Mouse (Mus musculus): ENCODE measurements around the gene Pi4k2b. TPM values are rescaled to one million over a fixed set of nuclear protein-coding genes. Genes with fewer than 3 reads are reported as not detected.
"Not testable (repeated sequence)": the region's sequence is repeated elsewhere in the genome, so short reads cannot be mapped to it uniquely, and the experiment has no call there.

The Pi4k2b gene
- polyA plus RNA-seq (2016; fragmentation: Nextera tagmentation; extraction: Ambion mirVana) = 13.3 and 16.5 TPM in 2 replicates

GRCm38 (mm10) chr5:52741391-52742111 is at the start of gene Pi4k2b:
Gene Pi4k2b, plus strand, starts transcription at chr5:52741574.
- WGBS = under 1% methylated on average over 73 of the region's 75 CpGs
- H3K27me3 ChIP-seq (ENCODE audit: low read depth, poor library complexity, severe bottlenecking) = no peaks in the 10 kb centered on the region
- H3K4me3 ChIP-seq = peak within 1 kb of the TSS; percentile 72
- H3K9me3 ChIP-seq (replicated peaks) = no peaks in the 10 kb centered on the region
- H3K27ac ChIP-seq = peak within 1 kb of the TSS; percentile 90
- H3K36me3 ChIP-seq = no peaks in the 10 kb centered on the region
- peaks cover 10% of the 10 kb centered on the region for H3K4me1 ChIP-seq
- peak; percentile 93 for DNase-seq (ENCODE audit: low spot score)

GRCm38 (mm10) chr5:52697291-52697690 is 44.1 kb upstream of the Pi4k2b start:
- Histone ChIP-seq H3K27me3 (ENCODE audit: low read depth, poor library complexity, severe bottlenecking) (no peaks in the 10 kb centered on the region), H3K27ac (no peak overlapping the region), H3K4me1 (no peaks in the 10 kb centered on the region), H3K36me3 (no peaks in the 10 kb centered on the region), H3K4me3 (no peak overlapping the region), H3K9me3 (replicated peaks) (no peaks in the 10 kb centered on the region)
- 96% methylated on average over 1 of the region's 1 CpGs for WGBS
- DNase-seq (ENCODE audit: low spot score) = no peak

GRCm38 (mm10) chr5:52697882-52698440 is 43.4 kb upstream of the Pi4k2b start:
- H3K4me1 ChIP-seq; H3K36me3 ChIP-seq; DNase-seq (ENCODE audit: low spot score); H3K27ac ChIP-seq; H3K27me3 ChIP-seq (ENCODE audit: low read depth, poor library complexity, severe bottlenecking); H3K4me3 ChIP-seq; H3K9me3 ChIP-seq (replicated peaks): not testable (repeated sequence)
- 86% methylated on average over 7 of the region's 7 CpGs for WGBS

GRCm38 (mm10) chr5:52704562-52704961 is 36.8 kb upstream of the Pi4k2b start:
- no peaks in the 10 kb centered on the region for H3K4me1 ChIP-seq
- H3K36me3 ChIP-seq = no peaks in the 10 kb centered on the region
- H3K9me3 ChIP-seq (replicated peaks) = no peaks in the 10 kb centered on the region
- H3K27ac ChIP-seq = no peak overlapping the region
- no peak for DNase-seq (ENCODE audit: low spot score)
- 80% methylated on average over 4 of the region's 4 CpGs for WGBS
- no peak overlapping the region for H3K4me3 ChIP-seq
- H3K27me3 ChIP-seq (ENCODE audit: low read depth, poor library complexity, severe bottlenecking) = no peaks in the 10 kb centered on the region

- Histone ChIP-seq H3K4me3 (no peak overlapping the region), H3K27ac (no peak overlapping the region)
- no peak for DNase-seq (ENCODE audit: low spot score)
These were observed 28.7 kb upstream of the Pi4k2b start for GRCm38 (mm10) chr5:52712704-52713103.

GRCm38 (mm10) chr5:52716742-52717448 is 24.5 kb upstream of the Pi4k2b start:
- H3K4me3 ChIP-seq = no peak overlapping the region
- no peaks in the 10 kb centered on the region for H3K27me3 ChIP-seq (ENCODE audit: low read depth, poor library complexity, severe bottlenecking)
- H3K9me3 ChIP-seq (replicated peaks) = no peaks in the 10 kb centered on the region
- H3K4me1 ChIP-seq = no peaks in the 10 kb centered on the region
- H3K27ac ChIP-seq = no peak overlapping the region
- DNase-seq (ENCODE audit: low spot score) = no peak
- no peaks in the 10 kb centered on the region for H3K36me3 ChIP-seq
- 69% methylated on average over 5 of the region's 5 CpGs for WGBS

More at GRCm38 (mm10) chr5:52712704-52713103, 28.7 kb upstream of the Pi4k2b start:
- H3K4me1 ChIP-seq = no peaks in the 10 kb centered on the region
- H3K9me3 ChIP-seq (replicated peaks) = no peaks in the 10 kb centered on the region
- no peaks in the 10 kb centered on the region for H3K27me3 ChIP-seq (ENCODE audit: low read depth, poor library complexity, severe bottlenecking)
- no peaks in the 10 kb centered on the region for H3K36me3 ChIP-seq

GRCm38 (mm10) chr5:52721003-52721402 is 20.4 kb upstream of the Pi4k2b start:
- Histone ChIP-seq H3K27me3 (ENCODE audit: low read depth, poor library complexity, severe bottlenecking) (no peaks in the 10 kb centered on the region), H3K27ac (no peak overlapping the region), H3K4me1 (no peaks in the 10 kb centered on the region), H3K36me3 (no peaks in the 10 kb centered on the region), H3K9me3 (replicated peaks) (no peaks in the 10 kb centered on the region), H3K4me3 (no peak overlapping the region)
- WGBS = 91% methylated on average over 8 of the region's 8 CpGs
- no peak for DNase-seq (ENCODE audit: low spot score)

- no peak overlapping the region for H3K27ac ChIP-seq
- no peaks in the 10 kb centered on the region for H3K36me3 ChIP-seq
- DNase-seq (ENCODE audit: low spot score) = no peak
- no peaks in the 10 kb centered on the region for H3K4me1 ChIP-seq
- H3K4me3 ChIP-seq = no peak overlapping the region
- H3K27me3 ChIP-seq (ENCODE audit: low read depth, poor library complexity, severe bottlenecking) = no peaks in the 10 kb centered on the region
- WGBS = 83% methylated on average over 5 of the region's 5 CpGs
- no peaks in the 10 kb centered on the region for H3K9me3 ChIP-seq (replicated peaks)
These were observed 13.6 kb upstream of the Pi4k2b start for GRCm38 (mm10) chr5:52727747-52728146.

GRCm38 (mm10) chr5:52732811-52733210 is 8.6 kb upstream of the Pi4k2b start:
- Histone ChIP-seq H3K27me3 (ENCODE audit: low read depth, poor library complexity, severe bottlenecking) (no peaks in the 10 kb centered on the region), H3K4me1 (no peaks in the 10 kb centered on the region), H3K36me3 (no peaks in the 10 kb centered on the region), H3K27ac (no peak overlapping the region), H3K4me3 (no peak overlapping the region), H3K9me3 (replicated peaks) (no peaks in the 10 kb centered on the region)
- DNase-seq (ENCODE audit: low spot score) = no peak
- WGBS = 75% methylated on average over 4 of the region's 4 CpGs

- Histone ChIP-seq H3K27ac (no peak overlapping the region), H3K27me3 (ENCODE audit: low read depth, poor library complexity, severe bottlenecking) (no peaks in the 10 kb centered on the region), H3K9me3 (replicated peaks) (no peaks in the 10 kb centered on the region), H3K36me3 (no peaks in the 10 kb centered on the region), H3K4me1 (no peaks in the 10 kb centered on the region), H3K4me3 (no peak overlapping the region)
- no peak for DNase-seq (ENCODE audit: low spot score)
- 83% methylated on average over 3 of the region's 3 CpGs for WGBS
These were observed 5.3 kb upstream of the Pi4k2b start for GRCm38 (mm10) chr5:52736046-52736445.

- 8% methylated on average over 17 of the region's 17 CpGs for WGBS
- Histone ChIP-seq H3K27me3 (ENCODE audit: low read depth, poor library complexity, severe bottlenecking) (no peaks in the 10 kb centered on the region), H3K27ac (peak overlapping the region; percentile 90), H3K4me1 (peaks cover 10% of the 10 kb centered on the region), H3K36me3 (no peaks in the 10 kb centered on the region), H3K9me3 (replicated peaks) (no peaks in the 10 kb centered on the region), H3K4me3 (peak overlapping the region; percentile 72)
- peak; percentile 52 for DNase-seq (ENCODE audit: low spot score)
These were observed 889 bp downstream of the Pi4k2b start for GRCm38 (mm10) chr5:52742112-52742813.

- no peaks in the 10 kb centered on the region for H3K9me3 ChIP-seq (replicated peaks)
- 81% methylated on average over 4 of the region's 4 CpGs for WGBS
- no peak overlapping the region; the same call in 1 of the 2 replicates for H3K4me3 ChIP-seq
- H3K4me1 ChIP-seq = peaks cover 10% of the 10 kb centered on the region
- H3K27ac ChIP-seq = no peak overlapping the region
- no peaks in the 10 kb centered on the region for H3K27me3 ChIP-seq (ENCODE audit: low read depth, poor library complexity, severe bottlenecking)
- no peak for DNase-seq (ENCODE audit: low spot score)
- H3K36me3 ChIP-seq = no peaks in the 10 kb centered on the region
These were observed 1.9 kb downstream of the Pi4k2b start for GRCm38 (mm10) chr5:52743231-52743630.

GRCm38 (mm10) chr5:52746920-52747319 is 5.5 kb downstream of the Pi4k2b start:
- H3K36me3 ChIP-seq = 0 out of 2 replicates have a peak, but pooled peaks cover 2% of the 10 kb centered on the region
- no peak overlapping the region for H3K27ac ChIP-seq
- DNase-seq (ENCODE audit: low spot score) = no peak
- no peaks in the 10 kb centered on the region for H3K27me3 ChIP-seq (ENCODE audit: low read depth, poor library complexity, severe bottlenecking)
- no peaks in the 10 kb centered on the region for H3K9me3 ChIP-seq (replicated peaks)
- H3K4me3 ChIP-seq = no peak overlapping the region
- H3K4me1 ChIP-seq = peaks cover 8% of the 10 kb centered on the region
